Mouse (Mus musculus) hindbrain, postnatal 0 days (tissue): Measurements from ENCODE around the gene Mthfd2. TPM values are rescaled to one million over a fixed set of nuclear protein-coding genes. Genes with fewer than 3 reads are reported as not detected.
"Not testable (repeated sequence)": the region's sequence is repeated elsewhere in the genome, so short reads cannot be mapped to it uniquely, and the experiment has no call there.

Experiments used
- ATAC-seq: fragments of 200-750 bp; cut with Nextera tagmentation; 2 replicates; pipeline ENCODE4 v1.8.0; 2017; ENCODE audit warnings: mild to moderate bottlenecking, moderate TSS enrichment, moderate library complexity
- DNase-seq: peaks from one replicate; pipeline ENCODE4 v3.0.0-alpha.2; 2015; ENCODE audit warnings: low spot score
- H3K27ac ChIP-seq: fragments of 300-500 bp; sonication (generic); 2 replicates; pipeline ENCODE4 v1.5.1; 2014; ENCODE audit warnings: mild to moderate bottlenecking
- H3K27me3 ChIP-seq: fragments of 300-500 bp; sonication (generic); 2 replicates; pipeline ENCODE4 v1.6.1; 2014; ENCODE audit warnings: low read length, mixed read lengths; ENCODE audit not compliant: insufficient read depth
- H3K36me3 ChIP-seq: fragments of 300-500 bp; sonication (generic); 2 replicates; pipeline ENCODE4 v1.6.1; 2014; ENCODE audit warnings: low read length, mixed read lengths; ENCODE audit not compliant: insufficient read depth
- H3K4me1 ChIP-seq: fragments of 300-500 bp; sonication (generic); 2 replicates; pipeline ENCODE4 v1.6.1; 2014; ENCODE audit warnings: antibody characterized with exemption, low read length, mixed read lengths; ENCODE audit not compliant: insufficient read depth
- H3K4me2 ChIP-seq: fragments of 300-500 bp; sonication (generic); 2 replicates; pipeline ENCODE4 v1.6.1; 2014; ENCODE audit warnings: low read depth, mild to moderate bottlenecking, low read length, moderate library complexity, mixed read lengths
- H3K4me3 ChIP-seq: fragments of 300-500 bp; sonication (generic); 2 replicates; pipeline ENCODE4 v1.5.1; 2014; ENCODE audit warnings: low read length
- H3K9ac ChIP-seq: fragments of 300-500 bp; sonication (generic); replicated peaks from 2 replicates; pipeline ENCODE4 v1.6.1; 2014; ENCODE audit warnings: mild to moderate bottlenecking, low read length, moderate library complexity, mixed read lengths
- H3K9me3 ChIP-seq: fragments of 300-500 bp; sonication (generic); 2 replicates; pipeline ENCODE4 v1.6.1; 2016; ENCODE audit warnings: low read length, mixed read lengths
- CTCF ChIP-seq: IDR thresholded peaks from 2 replicates; pipeline ENCODE4 v1.5.1; 2016; ENCODE audit warnings: antibody characterized with exemption, control low read depth, low read depth
- WGBS: fragments of 180-500 bp; shearing (Covaris S2); extraction: QIAGEN DNeasy Blood & Tissue Kit; methylation state at CpG from one replicate; pipeline ENCODE4 v1.1.7; 2014; 5-methylcytosine and 5-hydroxymethylcytosine counted together
- polyA plus RNA-seq: library from polyadenylated mRNA; unstranded; fragments of >200 nt; fragmentation: Nextera tagmentation; extraction: Ambion mirVana; gene quantifications from 2 replicates; pipeline ENCODE4 v1.2.1, GENCODE M21; 2015
- total RNA-seq: library from RNA; depleted of rRNA; stranded (reverse); fragments of >200 nt; gene quantifications from 2 replicates; pipeline ENCODE4 v1.2.3, GENCODE M21; 2014

Gene Mthfd2
- total and polyA plus RNA-seq, 2 experiments from 2014 or later: 21.1 to 24.2 TPM

- DNase-seq (no peak), ATAC-seq (no peak)
- peak overlapping the region; percentile 92 for H3K4me2 ChIP-seq
- peak overlapping the region; percentile 72; the same call in 1 of the 2 replicates for H3K27ac ChIP-seq
- peaks cover 15% of the 10 kb centered on the region for H3K36me3 ChIP-seq
- 84% methylated on average over 7 of the region's 7 CpGs for WGBS
- no peaks in the 10 kb centered on the region for H3K9me3 ChIP-seq
- no peaks in the 10 kb centered on the region for H3K27me3 ChIP-seq
- peaks cover 6% of the 10 kb centered on the region; the same call in 1 of the 2 replicates for H3K4me1 ChIP-seq
- no peak for TF ChIP-seq CTCF
- H3K4me3 ChIP-seq: peak overlapping the region; percentile 78
- peak overlapping the region; percentile 86 for H3K9ac ChIP-seq
Measured at GRCm38 (mm10) chr6:83350172-83350571, 24.5 kb upstream of the Mthfd2 start.

DNA sequence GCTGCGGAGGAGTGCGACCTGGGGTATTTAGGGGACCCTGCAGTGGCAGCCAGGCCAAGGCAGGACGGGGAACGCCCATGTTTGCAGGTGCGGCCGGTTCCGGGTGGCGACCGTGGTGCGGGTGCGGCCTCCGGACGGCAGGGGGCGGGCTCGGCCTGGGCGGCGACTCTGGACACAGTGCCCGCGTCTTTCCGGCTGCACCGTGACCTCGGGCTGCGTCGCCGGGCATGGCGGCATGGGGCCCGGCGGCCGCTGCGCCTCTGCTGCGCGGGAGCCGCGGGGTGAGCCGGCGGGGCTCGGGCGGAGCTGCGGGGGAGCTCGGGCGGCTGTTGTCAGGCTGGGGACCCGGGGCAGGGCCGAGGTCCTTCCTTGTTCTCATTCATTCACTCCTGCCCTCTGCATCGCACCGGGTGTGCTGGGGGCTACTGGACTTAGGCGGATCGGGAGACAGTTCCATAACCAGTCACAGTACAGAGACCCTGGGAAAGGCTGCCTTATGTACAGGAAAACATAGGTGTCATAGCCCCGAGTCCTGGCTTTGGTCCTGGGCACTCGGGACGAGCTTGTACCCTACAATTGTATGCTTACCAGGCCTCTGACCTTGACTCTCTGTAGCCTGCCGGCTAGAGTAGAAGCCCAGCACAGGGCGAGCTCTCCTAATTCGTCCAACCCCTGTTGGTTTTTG, 23.7 kb upstream of the Mthfd2 start:
- WGBS: 0% methylated on average over 48 of the region's 53 CpGs
- TF ChIP-seq CTCF: peak; percentile 54
- Histone ChIP-seq H3K27me3 (no peaks in the 10 kb centered on the region), H3K4me2 (peak overlapping the region; percentile 92), H3K4me1 (peaks cover 6% of the 10 kb centered on the region; the same call in 1 of the 2 replicates), H3K4me3 (peak overlapping the region; percentile 78), H3K9me3 (no peaks in the 10 kb centered on the region), H3K27ac (peak overlapping the region; percentile 72), H3K9ac (peak overlapping the region; percentile 86), H3K36me3 (peaks cover 7% of the 10 kb centered on the region)
- peak; percentile 96 for ATAC-seq
- peak; percentile 87 for DNase-seq

GRCm38 (mm10) chr6:83348873-83349272, 23.2 kb upstream of the Mthfd2 start, which contains the start of gene Bola3:
Bola3 (plus strand) TSS chr6:83349147.
- DNase-seq: no peak
- H3K9ac ChIP-seq: peak within 1 kb of the TSS; percentile 86
- peak within 1 kb of the TSS; percentile 92 for H3K4me2 ChIP-seq
- TF ChIP-seq CTCF: no peak
- H3K27ac ChIP-seq: peak within 1 kb of the TSS; percentile 72
- H3K36me3 ChIP-seq: peaks cover 5% of the 10 kb centered on the region
- no peaks in the 10 kb centered on the region for H3K27me3 ChIP-seq
- WGBS: 29% methylated on average over 6 of the region's 6 CpGs
- no peaks in the 10 kb centered on the region for H3K9me3 ChIP-seq
- no peak for ATAC-seq
- H3K4me1 ChIP-seq: peaks cover 6% of the 10 kb centered on the region; the same call in 1 of the 2 replicates
- peak within 1 kb of the TSS; percentile 78 for H3K4me3 ChIP-seq

DNA sequence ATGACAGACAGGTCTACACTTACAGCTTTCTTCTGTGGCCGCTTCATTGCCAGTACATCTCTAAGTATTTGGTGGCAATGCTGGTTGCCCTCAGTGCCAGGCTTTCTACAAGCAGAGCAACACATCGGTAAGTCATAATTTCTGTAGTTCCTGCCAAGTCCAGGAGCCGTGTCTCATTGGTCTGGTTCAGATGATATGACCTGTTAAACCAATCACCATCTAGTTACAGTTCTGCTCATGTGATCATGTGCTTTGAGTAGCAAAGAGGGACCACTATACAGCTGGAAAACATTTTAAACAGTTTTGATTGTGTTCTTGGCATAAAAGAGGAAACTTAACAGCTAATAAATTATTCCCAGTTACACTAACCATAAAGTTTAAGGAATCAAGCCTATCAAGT, 22.2 kb upstream of the Mthfd2 start:
- H3K4me1 ChIP-seq: peaks cover 6% of the 10 kb centered on the region; the same call in 1 of the 2 replicates
- no peak for TF ChIP-seq CTCF
- 88% methylated on average over 3 of the region's 3 CpGs for WGBS
- DNase-seq (no peak), ATAC-seq (no peak)
- no peak overlapping the region for H3K27ac ChIP-seq
- H3K27me3 ChIP-seq: no peaks in the 10 kb centered on the region
- no peak overlapping the region for H3K9ac ChIP-seq
- H3K36me3 ChIP-seq: no peaks in the 10 kb centered on the region; the same call in 1 of the 2 replicates
- no peak overlapping the region for H3K4me2 ChIP-seq
- H3K9me3 ChIP-seq: no peaks in the 10 kb centered on the region
- no peak overlapping the region for H3K4me3 ChIP-seq

DNA sequence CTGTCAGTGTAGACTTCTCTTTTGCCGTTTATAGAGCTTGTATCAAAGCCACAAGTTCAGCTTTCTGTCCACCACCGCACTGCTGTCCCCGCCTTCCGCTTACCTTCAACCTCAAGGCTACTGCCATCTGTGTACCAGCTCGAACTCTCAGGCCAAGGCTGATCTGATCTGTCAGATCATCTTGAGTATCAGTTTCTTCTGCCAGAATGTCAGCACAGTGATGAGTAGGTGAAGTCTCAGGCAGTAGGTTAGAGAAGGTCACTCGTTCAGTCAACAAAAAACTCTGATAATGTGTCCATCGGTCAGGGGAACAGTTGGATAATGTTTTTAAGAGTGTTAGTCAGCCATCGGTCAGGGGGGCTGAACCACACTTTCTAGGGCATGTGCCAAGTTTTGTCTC, 19.6 kb upstream of the Mthfd2 start:
- not testable (repeated sequence) for H3K4me2 ChIP-seq, DNase-seq, H3K27me3 ChIP-seq, H3K27ac ChIP-seq, H3K4me1 ChIP-seq, H3K36me3 ChIP-seq, H3K9me3 ChIP-seq, H3K4me3 ChIP-seq, H3K9ac ChIP-seq, ATAC-seq
- WGBS: 93% methylated on average over 8 of the region's 8 CpGs

GRCm38 (mm10) chr6:83342957-83343356, 17.2 kb upstream of the Mthfd2 start:
- Histone ChIP-seq H3K27me3 (no peaks in the 10 kb centered on the region), H3K36me3 (peaks cover 17% of the 10 kb centered on the region), H3K9ac (no peak overlapping the region), H3K9me3 (no peaks in the 10 kb centered on the region), H3K4me2 (no peak overlapping the region), H3K4me1 (no peaks in the 10 kb centered on the region), H3K4me3 (no peak overlapping the region), H3K27ac (no peak overlapping the region)
- DNase-seq (no peak), ATAC-seq (no peak)
- WGBS: 92% methylated on average over 2 of the region's 2 CpGs
- no peak for TF ChIP-seq CTCF

- Histone ChIP-seq H3K9me3 (no peaks in the 10 kb centered on the region), H3K9ac (no peak overlapping the region), H3K27me3 (no peaks in the 10 kb centered on the region), H3K36me3 (peaks cover 17% of the 10 kb centered on the region), H3K27ac (no peak overlapping the region), H3K4me1 (no peaks in the 10 kb centered on the region), H3K4me3 (no peak overlapping the region), H3K4me2 (no peak overlapping the region)
- ATAC-seq (no peak), DNase-seq (no peak)
- no peak for TF ChIP-seq CTCF
- WGBS: 64% methylated on average over 3 of the region's 3 CpGs
Measured at GRCm38 (mm10) chr6:83341387-83341786, 15.7 kb upstream of the Mthfd2 start.
